Mouse (Mus musculus) neural tube, embryonic 14.5 days (tissue): ENCODE measurements at regions not wholly inside any gene's neighbourhood (a gene's known extent, or its start where the extent isn't known, plus 50 kb on each side); places are given as distances from the start of the nearest gene placed in this dataset.

Source experiments
- ATAC-seq: fragments of 200-750 bp; cut with Nextera tagmentation; 2 replicates; pipeline ENCODE4 v1.8.0; 2017; ENCODE audit warnings: low read depth, mild to moderate bottlenecking, moderate TSS enrichment, moderate library complexity
- H3K27ac ChIP-seq: fragments of 300-500 bp; sonication (generic); 2 replicates; pipeline ENCODE4 v1.5.1; 2014; ENCODE audit warnings: low read depth, mild to moderate bottlenecking, control low read depth, low read length, moderate library complexity, mixed read lengths
- H3K27me3 ChIP-seq: fragments of 300-500 bp; sonication (generic); 2 replicates; pipeline ENCODE4 v1.6.1; 2014; ENCODE audit warnings: low read length; ENCODE audit not compliant: control insufficient read depth, insufficient read depth
- H3K36me3 ChIP-seq: fragments of 300-500 bp; sonication (generic); 2 replicates; pipeline ENCODE4 v1.6.1; 2014; ENCODE audit warnings: low read length, mixed read lengths; ENCODE audit not compliant: control insufficient read depth, insufficient read depth
- H3K4me1 ChIP-seq: fragments of 300-500 bp; sonication (generic); 2 replicates; pipeline ENCODE4 v1.6.1; 2014; ENCODE audit warnings: low read length; ENCODE audit not compliant: control insufficient read depth, insufficient read depth
- H3K4me2 ChIP-seq: fragments of 300-500 bp; sonication (generic); 2 replicates; pipeline ENCODE4 v1.6.1; 2014; ENCODE audit warnings: mild to moderate bottlenecking, low read depth, low read length, control low read depth
- H3K4me3 ChIP-seq: fragments of 300-500 bp; sonication (generic); 2 replicates; pipeline ENCODE4 v1.5.1; 2014; ENCODE audit warnings: low read depth, low read length, control low read depth, mixed read lengths
- H3K9ac ChIP-seq: fragments of 300-500 bp; sonication (generic); replicated peaks from 2 replicates; pipeline ENCODE4 v1.6.1; 2014; ENCODE audit warnings: low read depth, mild to moderate bottlenecking, control low read depth, low read length, mixed read lengths
- H3K9me3 ChIP-seq: fragments of 300-500 bp; sonication (generic); 2 replicates; pipeline ENCODE4 v1.6.1; 2016; ENCODE audit warnings: low read length; ENCODE audit not compliant: control insufficient read depth
- WGBS: fragments of 180-500 bp; shearing (Covaris S2); extraction: QIAGEN DNeasy Blood & Tissue Kit; methylation state at CpG from one replicate; pipeline ENCODE4 v1.1.7; 2014; 5-methylcytosine and 5-hydroxymethylcytosine counted together

DNA sequence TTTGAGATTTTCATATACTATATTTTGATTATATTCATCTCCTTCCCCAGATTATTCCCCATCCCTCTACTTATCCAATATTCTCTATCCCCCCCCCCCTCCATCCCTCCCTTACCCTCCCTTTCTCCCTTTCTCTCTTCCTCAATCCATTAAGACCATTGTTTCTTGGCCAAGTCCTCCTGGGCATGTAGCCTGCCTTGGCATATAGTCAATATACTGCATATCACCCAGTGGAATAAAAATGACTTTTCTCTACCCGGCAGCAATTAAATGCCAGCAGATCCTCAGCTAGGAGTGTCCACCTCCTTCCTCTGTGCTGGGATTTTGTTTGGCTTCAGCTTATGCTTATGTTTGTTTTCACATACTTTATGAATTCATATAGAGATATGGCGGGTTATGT, 987.3 kb downstream of the Robo2 start:
- 87% methylated on average over 2 of the region's 2 CpGs for WGBS
- H3K27me3 ChIP-seq = no peaks in the 10 kb centered on the region
- no peak overlapping the region for H3K27ac ChIP-seq
- no peaks in the 10 kb centered on the region for H3K36me3 ChIP-seq
- no peak overlapping the region for H3K9ac ChIP-seq
- no peaks in the 10 kb centered on the region for H3K4me1 ChIP-seq
- H3K4me3 ChIP-seq = no peak overlapping the region
- no peaks in the 10 kb centered on the region for H3K9me3 ChIP-seq
- H3K4me2 ChIP-seq = no peak overlapping the region
- ATAC-seq = no peak

DNA sequence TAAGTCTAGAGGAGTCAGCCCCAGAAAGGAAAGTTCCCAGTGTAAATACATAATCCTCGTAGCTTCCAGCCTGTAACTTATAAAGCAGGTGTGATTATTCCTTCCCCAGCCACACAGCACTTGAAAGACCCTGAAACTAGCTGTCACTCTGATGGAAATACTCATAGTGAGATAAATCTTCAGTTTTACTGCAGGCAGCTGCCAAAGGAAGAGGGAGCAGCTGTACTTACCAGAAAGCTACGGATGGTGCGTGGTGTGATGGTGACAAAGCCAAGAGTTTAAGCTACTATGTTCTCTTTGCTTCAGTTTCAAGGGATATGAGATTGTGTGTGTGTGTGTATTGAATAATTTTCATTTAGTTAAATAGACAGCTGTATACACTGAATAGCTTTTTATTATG, 1007.1 kb downstream of the Robo2 start:
- no peaks in the 10 kb centered on the region for H3K9me3 ChIP-seq
- H3K27ac ChIP-seq = no peak overlapping the region
- 19% methylated on average over 3 of the region's 3 CpGs for WGBS
- H3K9ac ChIP-seq = no peak overlapping the region
- ATAC-seq = peak; percentile 54; the same call in 1 of the 2 replicates
- H3K4me3 ChIP-seq = no peak overlapping the region
- H3K4me1 ChIP-seq = 0 out of 2 replicates have a peak, but pooled peaks cover 2% of the 10 kb centered on the region
- H3K27me3 ChIP-seq = no peaks in the 10 kb centered on the region
- no peak overlapping the region for H3K4me2 ChIP-seq
- H3K36me3 ChIP-seq = no peaks in the 10 kb centered on the region

DNA sequence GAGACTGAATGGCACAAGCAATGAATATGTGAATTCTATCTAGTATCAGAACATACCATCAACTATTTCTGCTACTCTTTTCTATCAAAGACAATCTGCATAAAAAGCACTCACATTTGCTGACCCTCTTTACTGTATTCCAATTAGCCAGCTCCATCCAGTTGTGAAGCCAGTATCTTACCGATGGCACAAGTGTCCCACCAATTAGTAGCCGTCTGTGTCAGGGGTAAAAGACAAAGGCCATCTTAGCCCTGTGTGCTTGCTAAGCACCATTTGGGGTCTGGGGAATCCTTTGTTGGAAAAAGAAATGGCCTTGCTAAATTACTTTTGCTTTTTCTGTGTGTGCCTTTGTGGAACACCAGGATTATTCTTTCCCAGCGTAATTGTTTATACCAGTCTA, 1007.5 kb downstream of the Robo2 start:
- no peak overlapping the region for H3K4me3 ChIP-seq
- no peak overlapping the region for H3K4me2 ChIP-seq
- no peak for ATAC-seq
- no peak overlapping the region for H3K27ac ChIP-seq
- H3K4me1 ChIP-seq = 0 out of 2 replicates have a peak, but pooled peaks cover 2% of the 10 kb centered on the region
- H3K36me3 ChIP-seq = no peaks in the 10 kb centered on the region
- 21% methylated on average over 3 of the region's 3 CpGs for WGBS
- H3K9me3 ChIP-seq = no peaks in the 10 kb centered on the region
- H3K9ac ChIP-seq = no peak overlapping the region
- H3K27me3 ChIP-seq = no peaks in the 10 kb centered on the region

DNA sequence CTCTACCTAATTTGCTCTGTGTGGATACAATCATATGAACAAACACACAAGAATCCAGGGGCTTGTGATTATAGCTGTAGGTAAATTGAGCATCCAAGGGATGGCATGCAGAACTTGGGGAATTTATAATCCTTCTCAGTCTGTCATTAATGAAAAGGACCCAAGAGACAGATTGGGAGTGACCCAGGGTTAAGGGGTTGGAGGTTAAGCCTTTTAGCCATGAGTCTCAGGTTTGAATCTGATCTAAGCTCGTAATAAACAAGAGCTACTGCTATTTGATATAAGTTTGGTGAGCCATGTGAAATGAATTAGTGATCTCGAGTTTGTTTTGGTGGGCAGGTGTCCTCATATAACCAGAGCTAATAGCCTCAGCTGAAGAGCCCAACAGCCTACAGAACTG, 1032.6 kb downstream of the Robo2 start:
- Histone ChIP-seq H3K9me3 (no peaks in the 10 kb centered on the region), H3K36me3 (no peaks in the 10 kb centered on the region), H3K9ac (no peak overlapping the region), H3K4me1 (no peaks in the 10 kb centered on the region), H3K27me3 (no peaks in the 10 kb centered on the region), H3K4me3 (no peak overlapping the region), H3K27ac (no peak overlapping the region), H3K4me2 (no peak overlapping the region)
- WGBS = 64% methylated on average over 2 of the region's 2 CpGs
- no peak for ATAC-seq

DNA sequence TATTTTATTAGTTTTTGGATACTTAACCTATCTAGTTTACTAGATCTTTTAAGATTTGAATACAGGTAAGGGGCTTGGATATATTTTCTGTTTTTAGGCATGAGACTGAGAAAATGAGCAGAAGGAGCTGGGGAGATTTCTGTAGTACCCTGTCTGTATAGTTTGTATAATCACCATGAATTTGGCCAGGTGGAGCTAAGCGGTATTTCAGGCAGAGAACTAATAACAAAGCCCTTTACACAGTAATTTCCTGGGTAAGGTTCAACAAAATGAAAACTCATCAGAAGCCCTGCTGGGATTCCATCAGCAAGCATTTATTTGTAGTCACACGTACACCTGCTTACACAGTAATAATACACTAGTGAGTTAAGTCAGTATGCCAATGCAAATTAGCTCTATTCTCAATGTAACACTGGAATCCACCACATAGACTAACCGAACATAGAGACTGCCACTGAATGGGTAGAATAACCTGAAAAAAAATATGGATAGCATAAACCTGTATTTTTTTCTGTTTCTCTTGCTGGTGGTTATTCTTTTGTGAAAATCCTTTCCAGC, 1036.9 kb downstream of the Robo2 start:
- peak overlapping the region; percentile 28; the same call in 1 of the 2 replicates for H3K27ac ChIP-seq
- H3K4me3 ChIP-seq = no peak overlapping the region
- H3K27me3 ChIP-seq = no peaks in the 10 kb centered on the region
- ATAC-seq = peak; percentile 77; the same call in 1 of the 2 replicates
- no peaks in the 10 kb centered on the region for H3K9me3 ChIP-seq
- no peak overlapping the region for H3K9ac ChIP-seq
- H3K36me3 ChIP-seq = no peaks in the 10 kb centered on the region
- no peaks in the 10 kb centered on the region for H3K4me1 ChIP-seq
- 36% methylated on average over 3 of the region's 3 CpGs for WGBS
- no peak overlapping the region for H3K4me2 ChIP-seq

DNA sequence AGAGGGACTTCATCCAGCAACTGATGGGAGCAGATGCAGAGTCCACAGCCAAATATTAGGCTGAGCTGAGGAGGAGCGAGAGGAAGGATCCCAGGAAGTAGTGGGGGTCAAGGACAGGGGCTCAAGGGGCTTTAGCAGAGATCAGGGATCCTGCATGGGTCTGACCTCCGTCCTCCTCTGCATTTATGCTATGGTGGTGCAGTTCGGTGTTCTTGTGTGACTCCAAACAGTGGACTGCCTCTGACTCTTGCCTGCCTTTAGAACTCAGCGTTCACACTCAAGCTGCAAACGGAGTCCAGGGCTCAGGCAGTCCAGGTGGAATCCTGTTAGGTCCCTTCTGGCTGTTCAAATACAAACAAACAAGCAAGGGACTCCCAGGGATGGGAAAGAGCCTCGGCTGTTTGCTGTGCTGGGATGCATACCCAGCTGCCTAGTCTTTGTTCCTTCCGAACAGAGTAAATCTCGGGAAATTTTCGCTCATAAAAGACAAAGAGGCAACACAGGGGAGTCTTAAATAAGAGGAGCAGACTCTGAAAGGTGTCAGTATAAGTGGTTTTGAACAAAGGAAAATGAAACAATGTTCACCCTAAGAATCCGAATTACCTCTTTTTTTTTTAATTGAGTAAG, 1042.9 kb downstream of the Robo2 start:
- Histone ChIP-seq H3K9me3 (no peaks in the 10 kb centered on the region), H3K36me3 (no peaks in the 10 kb centered on the region), H3K4me2 (no peak overlapping the region), H3K9ac (0 out of 2 replicates have a peak overlapping the region, but pooled peaks have one; percentile 12), H3K4me3 (no peak overlapping the region), H3K27me3 (no peaks in the 10 kb centered on the region), H3K27ac (peak overlapping the region; percentile 64), H3K4me1 (peaks cover 7% of the 10 kb centered on the region; the same call in 1 of the 2 replicates)
- 30% methylated on average over 10 of the region's 10 CpGs for WGBS
- peak; percentile 63; the same call in 1 of the 2 replicates for ATAC-seq

DNA sequence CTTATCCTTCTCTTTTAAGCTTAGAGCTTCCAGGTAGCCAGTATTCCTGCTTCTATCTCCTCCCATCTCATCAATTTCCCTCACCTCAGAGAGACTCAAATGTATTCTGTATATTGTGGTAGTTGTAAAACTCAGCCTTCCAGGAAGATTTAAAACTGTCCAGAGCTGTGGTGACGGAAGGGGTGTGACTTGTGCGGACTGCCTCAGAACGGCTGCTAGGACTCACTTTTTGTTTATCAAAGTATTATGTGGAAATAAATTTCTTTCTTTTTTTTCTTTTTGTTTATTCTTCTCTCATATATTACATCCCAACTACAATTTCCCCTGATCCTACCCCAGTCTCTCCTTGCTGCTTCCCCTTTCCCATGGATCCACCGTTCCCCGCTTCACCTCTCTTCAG, 1043.7 kb downstream of the Robo2 start:
- H3K27me3 ChIP-seq = no peaks in the 10 kb centered on the region
- H3K9me3 ChIP-seq = no peaks in the 10 kb centered on the region
- H3K4me1 ChIP-seq = peaks cover 7% of the 10 kb centered on the region; the same call in 1 of the 2 replicates
- H3K36me3 ChIP-seq = no peaks in the 10 kb centered on the region
- WGBS = 65% methylated on average over 5 of the region's 5 CpGs
- no peak overlapping the region for H3K27ac ChIP-seq
- no peak overlapping the region for H3K4me3 ChIP-seq
- ATAC-seq = no peak
- no peak overlapping the region for H3K4me2 ChIP-seq
- no peak overlapping the region for H3K9ac ChIP-seq

DNA sequence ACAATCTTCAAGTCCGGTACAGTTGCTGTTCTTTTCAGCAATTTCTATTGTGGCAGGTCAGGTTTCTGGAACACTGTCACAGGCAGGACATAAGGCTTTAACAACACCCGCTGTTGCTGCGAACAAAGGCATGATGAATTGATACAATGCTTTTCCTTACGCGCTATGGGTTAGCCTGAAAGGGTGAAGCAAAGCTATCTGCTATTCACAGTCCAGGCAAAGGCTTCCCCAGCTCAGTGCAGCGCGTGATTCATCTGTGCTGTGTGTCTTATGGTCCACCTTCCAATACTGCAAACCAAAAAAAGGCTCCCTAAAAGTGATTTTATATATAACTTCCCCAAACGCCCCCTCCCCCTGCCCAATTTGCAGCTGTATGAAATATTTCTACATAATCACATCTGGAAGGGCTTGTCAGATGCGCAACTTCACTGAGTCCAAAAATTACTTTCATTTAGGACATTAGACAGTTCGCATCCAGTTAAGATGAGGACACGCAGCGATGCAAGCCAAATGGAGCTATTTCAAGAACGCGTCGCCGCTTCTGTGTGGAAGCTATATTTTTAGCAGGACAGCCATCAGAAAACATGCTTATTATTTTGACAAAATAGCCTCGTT, 1044.3 kb downstream of the Robo2 start:
- H3K27me3 ChIP-seq = no peaks in the 10 kb centered on the region
- peak overlapping the region; percentile 22; the same call in 1 of the 2 replicates for H3K27ac ChIP-seq
- no peak overlapping the region for H3K4me3 ChIP-seq
- 42% methylated on average over 17 of the region's 17 CpGs for WGBS
- peaks cover 7% of the 10 kb centered on the region; the same call in 1 of the 2 replicates for H3K4me1 ChIP-seq
- H3K36me3 ChIP-seq = no peaks in the 10 kb centered on the region
- ATAC-seq = no peak; the same call in 1 of the 2 replicates
- H3K4me2 ChIP-seq = 0 out of 2 replicates have a peak overlapping the region, but pooled peaks have one; percentile 20
- no peak overlapping the region for H3K9ac ChIP-seq
- no peaks in the 10 kb centered on the region for H3K9me3 ChIP-seq

DNA sequence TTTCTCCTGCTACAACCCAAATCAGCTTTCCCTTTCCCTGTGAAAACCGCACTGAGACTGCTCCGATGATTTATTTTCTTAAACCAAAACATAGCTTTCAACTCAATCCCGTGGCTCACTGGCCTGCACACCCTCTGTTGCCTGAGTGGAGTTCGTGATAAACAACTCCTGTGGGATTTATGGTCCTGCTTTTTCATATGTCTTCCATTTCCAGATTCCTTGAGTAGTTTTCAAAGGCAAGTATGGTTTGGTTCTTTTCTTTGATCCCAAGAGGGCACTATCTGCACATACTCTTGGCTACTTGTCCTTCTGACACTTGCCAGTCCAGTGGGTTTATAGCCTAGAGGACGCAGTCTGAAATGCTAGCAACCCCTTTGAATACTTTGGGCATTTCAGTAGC, 1042.6 kb downstream of the Robo1 start:
- Histone ChIP-seq H3K4me3 (no peak overlapping the region), H3K4me2 (no peak overlapping the region), H3K27ac (no peak overlapping the region), H3K27me3 (no peaks in the 10 kb centered on the region), H3K9me3 (no peaks in the 10 kb centered on the region), H3K9ac (no peak overlapping the region), H3K36me3 (no peaks in the 10 kb centered on the region), H3K4me1 (no peaks in the 10 kb centered on the region)
- WGBS = 41% methylated on average over 5 of the region's 5 CpGs
- ATAC-seq = no peak
